Mouse (Mus musculus): ENCODE data around the gene Ces3a.

Ces3a gene

GRCm38 (mm10) chr8:105088581-105088980, 40.2 kb downstream of the Ces3a start:
- in situ Hi-C loops (cut with MboI; ENCODE audit: unreplicated experiment in 2 of 2) = no loop called here

- in situ Hi-C loops (cut with MboI; ENCODE audit: unreplicated experiment in 2 of 2) = no loop called here
These were observed 45.6 kb downstream of the Ces3a start for GRCm38 (mm10) chr8:105093992-105094391.

GRCm38 (mm10) chr8:105102101-105102785, 53.8 kb downstream of the Ces3a start:
- in situ Hi-C loops (cut with MboI; ENCODE audit: unreplicated experiment in 2 of 2) = loop anchor here in 1 of 2 experiments (10.0 kb wide), 1 partner anchor 487 kb away; no protein-coding TSS in a partner anchor

- in situ Hi-C loops (cut with MboI; ENCODE audit: unreplicated experiment in 2 of 2) = loop anchor here in 1 of 2 experiments (10.0 kb wide), 1 partner anchor 489 kb away; no protein-coding TSS in a partner anchor
These were observed 55.3 kb downstream of the Ces3a start for GRCm38 (mm10) chr8:105103701-105104100.

GRCm38 (mm10) chr8:105104220-105104619, 55.8 kb downstream of the Ces3a start:
- in situ Hi-C loops (cut with MboI; ENCODE audit: unreplicated experiment in 2 of 2) = loop anchor here in 1 of 2 experiments (10.0 kb wide), 1 partner anchor 489 kb away; no protein-coding TSS in a partner anchor

Data from v-Abl transformed pro-B cells (cell line).